20 mouse cellular contexts compared by ENCODE assay signal in genomic region chr13:119476631-119477030, GRCm38 (mm10). TPM values are rescaled to one million over a fixed set of nuclear protein-coding genes. Genes with fewer than 3 reads are reported as not detected.
A peak's percentile ranks its signal among the peaks of the same experiment; 100 is the strongest.
DNase-seq lines count a peak whose midpoint lies in the region; ATAC-seq and TF ChIP-seq lines count a peak whose summit lies in the region.
"Had no signal": no experiment of that assay in that cellular context is flagged by ENCODE, and none has a peak within 500 bp of the region (broad histone marks: within the 10 kb centered on the region; RNA-seq: fewer than 3 reads in every experiment).

No protein-coding gene starts in this region.

- H3K4me1 ChIP-seq in midbrain, postnatal 0 days (ENCODE audit: insufficient read depth, low read length): no peaks in the 10 kb centered on the region
- no peaks in the 10 kb centered on the region for H3K4me1 ChIP-seq in midbrain, embryonic 13.5 days (replicated peaks)
- H3K4me1 ChIP-seq: embryonic facial prominence, embryonic 10.5 days; embryonic facial prominence, embryonic 12.5 days; forebrain, embryonic 13.5 days; forebrain, embryonic 15.5 days had no signal

- H3K36me3 ChIP-seq in midbrain, postnatal 0 days (ENCODE audit: insufficient read depth, low read length): peaks cover 43% of the 10 kb centered on the region
- peaks cover 72% of the 10 kb centered on the region for H3K36me3 ChIP-seq in midbrain, embryonic 13.5 days

- TF ChIP-seq CTCF in midbrain, postnatal 0 days (IDR thresholded peaks at IDR 0.05): no peak

- no peak overlapping the region for H3K9ac ChIP-seq in midbrain, postnatal 0 days (replicated peaks; ENCODE audit: low read length, poor library complexity, severe bottlenecking)
- no peak overlapping the region for H3K9ac ChIP-seq in midbrain, embryonic 13.5 days (replicated peaks)
- H3K9ac ChIP-seq: embryonic facial prominence, embryonic 12.5 days; forebrain, embryonic 13.5 days; forebrain, embryonic 15.5 days had no signal

- no peak overlapping the region for H3K27ac ChIP-seq in midbrain, postnatal 0 days (ENCODE audit: low read depth, low read length)
- H3K27ac ChIP-seq in midbrain, embryonic 13.5 days: no peak overlapping the region
- H3K27ac ChIP-seq: embryonic facial prominence, embryonic 10.5 days; embryonic facial prominence, embryonic 12.5 days; forebrain, embryonic 13.5 days; forebrain, embryonic 15.5 days had no signal

- 71% methylated on average over 9 of the region's 9 CpGs for WGBS in midbrain, postnatal 0 days
- 89% methylated on average over 9 of the region's 9 CpGs for WGBS in midbrain, embryonic 13.5 days

- no peak for ATAC-seq in midbrain, postnatal 0 days (ENCODE audit: low FRiP score)
- ATAC-seq in midbrain, embryonic 13.5 days: no peak
- 0 out of 2 replicates have a peak, but pooled peaks have one; percentile 37 for ATAC-seq in megakaryocyte-erythroid progenitor cell, adult 5-6 weeks (replicated peaks; ENCODE audit: low FRiP score, low TSS enrichment, poor library complexity, severe bottlenecking)
- ATAC-seq: forebrain, embryonic 13.5 days; forebrain, embryonic 15.5 days had no signal

- H3K9me3 ChIP-seq in midbrain, postnatal 0 days (ENCODE audit: low read length): no peaks in the 10 kb centered on the region
- H3K9me3 ChIP-seq in midbrain, embryonic 13.5 days: no peaks in the 10 kb centered on the region
- H3K9me3 ChIP-seq: embryonic facial prominence, embryonic 10.5 days; embryonic facial prominence, embryonic 12.5 days; forebrain, embryonic 13.5 days; forebrain, embryonic 15.5 days had no signal

- H3K27me3 ChIP-seq in midbrain, postnatal 0 days (ENCODE audit: insufficient read depth, low read length): no peaks in the 10 kb centered on the region
- no peaks in the 10 kb centered on the region for H3K27me3 ChIP-seq in midbrain, embryonic 13.5 days
- H3K27me3 ChIP-seq: embryonic facial prominence, embryonic 12.5 days; forebrain, embryonic 13.5 days; forebrain, embryonic 15.5 days had no signal

- DNase-seq in midbrain, postnatal 0 days (ENCODE audit: low spot score): peak; percentile 37
- DNase-seq in retina, embryonic 14.5 days (ENCODE audit: low spot score): peak; percentile 10
- no peak for DNase-seq in lung, postnatal 4 days
- no peak for DNase-seq in lung, postnatal 10 days
- no peak for DNase-seq in right cerebral cortex, postnatal 14 days
- DNase-seq: adrenal gland, adult 8-10 months; adrenal gland, postnatal 14 days; adrenal gland, postnatal 36 days; cerebellum, adult 11-12 months; cerebellum, adult 2 months; cerebellum, adult 9-10 months; cerebellum, postnatal 10 days; cerebellum, postnatal 25 days had no signal

- H3K4me2 ChIP-seq in midbrain, postnatal 0 days (ENCODE audit: low read depth, low read length, poor library complexity, severe bottlenecking): no peak overlapping the region
- no peak overlapping the region for H3K4me2 ChIP-seq in midbrain, embryonic 13.5 days (replicated peaks)
- H3K4me2 ChIP-seq: embryonic facial prominence, embryonic 12.5 days; forebrain, embryonic 13.5 days; forebrain, embryonic 15.5 days had no signal

- no peak overlapping the region for H3K4me3 ChIP-seq in midbrain, postnatal 0 days (ENCODE audit: low read depth, low read length)
- no peak overlapping the region for H3K4me3 ChIP-seq in midbrain, embryonic 13.5 days (replicated peaks)
- H3K4me3 ChIP-seq: embryonic facial prominence, embryonic 10.5 days; embryonic facial prominence, embryonic 12.5 days; forebrain, embryonic 13.5 days; forebrain, embryonic 15.5 days had no signal

RNA-seq across cellular contexts. Expression of gene Tmem267, which starts 11.2 kb away (rescaled TPM):
- total RNA-seq in midbrain, postnatal 0 days (2014; rRNA removed): 27.3 and 30.9 TPM in 2 replicates
- polyA plus RNA-seq in midbrain, postnatal 0 days (2015; fragmentation: Nextera tagmentation; extraction: Ambion mirVana): 3.5 and 5.2 TPM in 2 replicates
- 3.0 and 4.2 TPM in 2 replicates for polyA plus RNA-seq in midbrain, embryonic 13.5 days (2015; fragmentation: Nextera tagmentation; extraction: Ambion mirVana)
- 9.6 and 11.5 TPM in 2 replicates for total RNA-seq in megakaryocyte-erythroid progenitor cell, adult 5-6 weeks (2014; fragmentation: Nextera tagmentation)
- total RNA-seq in megakaryocyte-erythroid progenitor cell, adult 5-6 weeks (2017): 6.7 and 7.0 TPM in 2 replicates

RNA-seq across cellular contexts. Expression of gene 3110070M22Rik, which starts 11.6 kb away (rescaled TPM):
- 7.8 and 11.8 TPM in 2 replicates for total RNA-seq in midbrain, postnatal 0 days (2014; rRNA removed)
- 0.83 and 1.7 TPM in 2 replicates for polyA plus RNA-seq in midbrain, postnatal 0 days (2015; fragmentation: Nextera tagmentation; extraction: Ambion mirVana)
- polyA plus RNA-seq in midbrain, embryonic 13.5 days (2015; fragmentation: Nextera tagmentation; extraction: Ambion mirVana): 1.3 and 1.7 TPM in 2 replicates
- total RNA-seq in megakaryocyte-erythroid progenitor cell, adult 5-6 weeks (2014; fragmentation: Nextera tagmentation): 0.35 TPM in 1 of 2 replicates, not detected in the other
- 0.84 TPM in 1 of 2 replicates, not detected in the other for total RNA-seq in megakaryocyte-erythroid progenitor cell, adult 5-6 weeks (2017)
- total RNA-seq: ES-E14 had no signal

RNA-seq across cellular contexts. Expression of gene 4833420G17Rik, which starts 14.1 kb away (rescaled TPM):
- total RNA-seq in midbrain, postnatal 0 days (2014; rRNA removed): 58.5 and 79.7 TPM in 2 replicates
- polyA plus RNA-seq in midbrain, postnatal 0 days (2015; fragmentation: Nextera tagmentation; extraction: Ambion mirVana): 57.5 and 60.6 TPM in 2 replicates
- 121 and 128 TPM in 2 replicates for polyA plus RNA-seq in midbrain, embryonic 13.5 days (2015; fragmentation: Nextera tagmentation; extraction: Ambion mirVana)
- total RNA-seq in megakaryocyte-erythroid progenitor cell, adult 5-6 weeks (2014; fragmentation: Nextera tagmentation): 72.9 and 76.0 TPM in 2 replicates
- 49.3 and 54.9 TPM in 2 replicates for total RNA-seq in megakaryocyte-erythroid progenitor cell, adult 5-6 weeks (2017)

RNA-seq across cellular contexts. Expression of gene Paip1, which starts 48.2 kb away (rescaled TPM):
- total RNA-seq in midbrain, postnatal 0 days (2014; rRNA removed): 113 and 114 TPM in 2 replicates
- 166 and 182 TPM in 2 replicates for polyA plus RNA-seq in midbrain, postnatal 0 days (2015; fragmentation: Nextera tagmentation; extraction: Ambion mirVana)
- 197 and 243 TPM in 2 replicates for polyA plus RNA-seq in midbrain, embryonic 13.5 days (2015; fragmentation: Nextera tagmentation; extraction: Ambion mirVana)
- total RNA-seq in megakaryocyte-erythroid progenitor cell, adult 5-6 weeks (2014; fragmentation: Nextera tagmentation): 28.0 and 32.2 TPM in 2 replicates
- 46.3 and 55.2 TPM in 2 replicates for total RNA-seq in megakaryocyte-erythroid progenitor cell, adult 5-6 weeks (2017)

Comparison
In these comparisons a context has a peak if more than half of its experiments do, and no peak if none do; other contexts are left out.
1. DNase-seq: peak in midbrain, postnatal 0 days (single experiment) and retina, embryonic 14.5 days (single experiment); none in lung, postnatal 4 days (0 of 2), lung, postnatal 10 days (single experiment) and right cerebral cortex, postnatal 14 days (single experiment).